Mouse (Mus musculus): ENCODE measurements around the gene Emc8.

Emc8 gene

GRCm38 (mm10) chr8:120685591-120685990 is 17.2 kb upstream of the Emc8 start:
- no peak for DNase-seq (ENCODE audit: low read depth, low spot score)

- DNase-seq (ENCODE audit: low read depth, low spot score) = no peak
Measured at GRCm38 (mm10) chr8:120685097-120685496, 16.7 kb upstream of the Emc8 start.

GRCm38 (mm10) chr8:120684082-120684481 is 15.7 kb upstream of the Emc8 start:
- DNase-seq (ENCODE audit: low read depth, low spot score) = no peak

- peak; percentile 97 for DNase-seq (ENCODE audit: low read depth, low spot score)
Measured at GRCm38 (mm10) chr8:120683602-120684001, 15.2 kb upstream of the Emc8 start.

- no peak for DNase-seq (ENCODE audit: low read depth, low spot score)
Measured at GRCm38 (mm10) chr8:120681113-120681512, 12.7 kb upstream of the Emc8 start.

- DNase-seq (ENCODE audit: low read depth, low spot score) = peak; percentile 69
Measured at GRCm38 (mm10) chr8:120680405-120680804, 12.0 kb upstream of the Emc8 start.

- DNase-seq (ENCODE audit: low read depth, low spot score) = no peak
Measured at GRCm38 (mm10) chr8:120679629-120680387, 11.4 kb upstream of the Emc8 start.

GRCm38 (mm10) chr8:120678447-120678846 is 10.1 kb upstream of the Emc8 start:
- DNase-seq (ENCODE audit: low read depth, low spot score) = peak; percentile 80

GRCm38 (mm10) chr8:120675718-120676117 is 7.3 kb upstream of the Emc8 start:
- DNase-seq (ENCODE audit: low read depth, low spot score) = peak; percentile 16

- no peak for DNase-seq (ENCODE audit: low read depth, low spot score)
Measured at GRCm38 (mm10) chr8:120673298-120673697, 4.9 kb upstream of the Emc8 start.

- no peak for DNase-seq (ENCODE audit: low read depth, low spot score)
Measured at GRCm38 (mm10) chr8:120672626-120673229, 4.4 kb upstream of the Emc8 start.

GRCm38 (mm10) chr8:120671775-120672174 is 3.4 kb upstream of the Emc8 start:
- no peak for DNase-seq (ENCODE audit: low read depth, low spot score)

GRCm38 (mm10) chr8:120667561-120668373 is 606 bp downstream of the Emc8 start, which contains the start of the genes Gm27021 and Cox4i1:
TSS of gene Gm27021 (minus strand) at chr8:120668079.
TSS of gene Cox4i1 (plus strand) at chr8:120668222.
- DNase-seq (ENCODE audit: low read depth, low spot score) = peak; percentile 94

GRCm38 (mm10) chr8:120666807-120667470 is 1.4 kb downstream of the Emc8 start:
- DNase-seq (ENCODE audit: low read depth, low spot score) = peak; percentile 57

- DNase-seq (ENCODE audit: low read depth, low spot score) = peak; percentile 78
Measured at GRCm38 (mm10) chr8:120665726-120666455, 2.5 kb downstream of the Emc8 start.

GRCm38 (mm10) chr8:120664566-120664965 is 3.8 kb downstream of the Emc8 start:
- DNase-seq (ENCODE audit: low read depth, low spot score) = no peak

- DNase-seq (ENCODE audit: low read depth, low spot score) = no peak
Measured at GRCm38 (mm10) chr8:120657415-120657814, 11.0 kb downstream of the Emc8 start.

- DNase-seq (ENCODE audit: low read depth, low spot score) = no peak
Measured at GRCm38 (mm10) chr8:120656322-120657052, 11.9 kb downstream of the Emc8 start.

GRCm38 (mm10) chr8:120647532-120647931 is 20.8 kb downstream of the Emc8 start, which contains the start of gene 1190005I06Rik:
TSS of gene 1190005I06Rik (minus strand) at chr8:120647632.
- no peak for DNase-seq (ENCODE audit: low read depth, low spot score)

- no peak for DNase-seq (ENCODE audit: low read depth, low spot score)
Measured at GRCm38 (mm10) chr8:120644663-120645062, 23.7 kb downstream of the Emc8 start.

Measured in A20 (cell line).